Mouse (Mus musculus): ENCODE measurements at regions not wholly inside any gene's neighbourhood (a gene's known extent, or its start where the extent isn't known, plus 50 kb on each side); places are given as distances from the start of the nearest gene placed in this dataset.
A peak's percentile ranks its signal among the peaks of the same experiment; 100 is the strongest.

DNA sequence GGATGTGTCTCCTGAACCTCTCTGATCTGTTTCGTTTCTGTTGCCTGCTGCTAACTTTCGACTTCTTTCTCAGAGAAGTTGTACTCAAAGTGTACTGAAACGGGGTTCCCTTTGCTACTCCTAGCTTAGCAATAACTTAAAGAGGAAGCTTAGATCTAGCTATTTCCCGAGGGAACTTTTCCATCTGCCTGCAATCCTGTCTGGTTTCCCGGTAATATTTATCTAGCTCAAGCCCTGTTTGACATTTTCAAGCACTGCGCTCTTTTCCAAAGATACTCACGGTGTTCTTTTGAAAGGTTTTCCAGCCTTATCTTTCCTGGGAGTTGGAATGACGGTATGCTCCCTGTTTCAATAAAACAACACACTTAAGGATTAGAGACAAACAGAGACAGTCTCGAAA lies 122.1 kb downstream of the Alg10b start:
- peaks cover 3% of the 10 kb centered on the region; the same call in 1 of the 2 replicates for H3K4me1 ChIP-seq (ENCODE audit: control insufficient read depth, insufficient read depth, low read length)
- peak overlapping the region; percentile 37 for H3K4me2 ChIP-seq
- H3K27me3 ChIP-seq (ENCODE audit: control insufficient read depth, insufficient read depth, low read length) = no peaks in the 10 kb centered on the region
- WGBS (ENCODE audit: insufficient replicate concordance) = 19% methylated on average over 9 of the region's 9 CpGs
- no peak for ATAC-seq (replicated peaks; ENCODE audit: insufficient number of reproducible peaks, low FRiP score, low TSS enrichment)
- H3K36me3 ChIP-seq (ENCODE audit: control insufficient read depth, insufficient read depth, low read length) = no peaks in the 10 kb centered on the region
- no peak overlapping the region for H3K9ac ChIP-seq (ENCODE audit: low read depth, low read length)
- no peaks in the 10 kb centered on the region for H3K9me3 ChIP-seq (replicated peaks; ENCODE audit: control insufficient read depth, low read length)
- no peak overlapping the region for H3K4me3 ChIP-seq (ENCODE audit: low read depth, low read length)
- no peak overlapping the region for H3K27ac ChIP-seq (ENCODE audit: low read depth, low read length)

DNA sequence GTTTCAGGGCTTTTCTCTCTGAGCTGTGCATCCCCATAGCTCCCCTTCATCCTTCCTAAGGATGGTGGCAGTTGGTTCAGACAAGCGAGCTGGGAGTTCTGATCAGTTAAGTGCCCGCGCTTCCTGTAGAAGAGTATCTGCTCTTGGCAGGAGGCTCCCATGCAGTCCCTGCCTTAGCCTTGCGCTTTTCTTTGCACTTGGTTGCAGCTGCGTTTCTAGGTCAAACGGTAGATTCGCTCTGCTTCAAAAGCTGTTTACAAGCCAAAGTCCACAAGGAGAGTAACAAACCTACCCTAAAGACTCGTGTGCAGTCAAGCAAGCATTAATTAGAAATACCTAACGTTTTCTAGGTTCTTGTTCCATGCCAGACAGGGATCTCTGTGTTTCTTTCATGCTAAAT lies 122.6 kb downstream of the Alg10b start:
- WGBS (ENCODE audit: insufficient replicate concordance) = 68% methylated on average over 9 of the region's 9 CpGs
- H3K27ac ChIP-seq (ENCODE audit: low read depth, low read length) = no peak overlapping the region
- ATAC-seq (replicated peaks; ENCODE audit: insufficient number of reproducible peaks, low FRiP score, low TSS enrichment) = no peak
- H3K36me3 ChIP-seq (ENCODE audit: control insufficient read depth, insufficient read depth, low read length) = no peaks in the 10 kb centered on the region
- peak overlapping the region; percentile 37 for H3K4me2 ChIP-seq
- H3K4me1 ChIP-seq (ENCODE audit: control insufficient read depth, insufficient read depth, low read length) = peaks cover 3% of the 10 kb centered on the region; the same call in 1 of the 2 replicates
- no peaks in the 10 kb centered on the region for H3K9me3 ChIP-seq (replicated peaks; ENCODE audit: control insufficient read depth, low read length)
- no peaks in the 10 kb centered on the region for H3K27me3 ChIP-seq (ENCODE audit: control insufficient read depth, insufficient read depth, low read length)
- H3K9ac ChIP-seq (ENCODE audit: low read depth, low read length) = no peak overlapping the region
- H3K4me3 ChIP-seq (ENCODE audit: low read depth, low read length) = no peak overlapping the region

DNA sequence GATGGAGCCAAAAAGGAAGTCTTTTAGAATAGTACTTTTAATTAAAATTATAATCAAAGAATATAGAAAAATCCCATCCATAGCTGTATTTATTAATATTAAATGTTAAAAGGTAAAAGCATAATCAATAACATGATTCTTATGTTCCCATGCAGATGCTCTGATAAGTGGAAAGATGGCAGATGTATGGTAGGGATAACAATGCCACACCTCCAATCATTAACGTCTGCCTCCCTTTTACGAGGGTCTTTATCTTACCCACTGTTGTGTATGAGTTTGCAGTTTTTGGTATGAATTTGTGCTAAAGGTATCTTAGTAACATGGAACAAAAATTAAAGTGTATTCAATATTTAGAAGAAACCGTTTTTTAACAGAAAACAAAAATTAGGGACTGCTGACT lies 127.8 kb downstream of the Alg10b start:
- H3K4me1 ChIP-seq (ENCODE audit: control insufficient read depth, insufficient read depth, low read length) = peaks cover under 1% of the 10 kb centered on the region; the same call in 1 of the 2 replicates
- no peak overlapping the region for H3K9ac ChIP-seq (ENCODE audit: low read depth, low read length)
- no peak overlapping the region for H3K27ac ChIP-seq (ENCODE audit: low read depth, low read length)
- ATAC-seq (replicated peaks; ENCODE audit: insufficient number of reproducible peaks, low FRiP score, low TSS enrichment) = no peak
- no peaks in the 10 kb centered on the region for H3K27me3 ChIP-seq (ENCODE audit: control insufficient read depth, insufficient read depth, low read length)
- WGBS (ENCODE audit: insufficient replicate concordance) = 81% methylated on average over 3 of the region's 3 CpGs
- no peaks in the 10 kb centered on the region for H3K36me3 ChIP-seq (ENCODE audit: control insufficient read depth, insufficient read depth, low read length)
- H3K9me3 ChIP-seq (replicated peaks; ENCODE audit: control insufficient read depth, low read length) = no peaks in the 10 kb centered on the region
- H3K4me3 ChIP-seq (ENCODE audit: low read depth, low read length) = no peak overlapping the region
- H3K4me2 ChIP-seq = no peak overlapping the region

DNA sequence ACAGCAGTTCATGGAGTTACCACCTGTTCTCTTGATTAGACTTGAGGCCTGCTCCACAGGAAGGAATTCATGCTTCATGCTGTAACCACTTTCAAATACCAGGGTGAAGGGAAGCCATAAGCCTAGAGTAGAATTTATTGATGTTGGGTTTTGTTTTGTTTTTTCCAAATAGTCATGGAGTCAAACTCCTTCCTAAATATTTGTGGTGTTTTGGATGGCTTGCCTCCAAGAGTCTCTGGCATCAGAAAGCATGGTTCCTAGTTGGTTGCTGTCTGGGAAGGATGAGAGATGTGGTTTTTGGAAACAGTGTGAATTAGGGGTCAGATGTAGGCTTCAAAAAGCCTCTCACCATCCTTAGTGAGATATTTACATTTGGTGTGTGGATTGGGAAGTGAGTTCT lies 141.5 kb downstream of the Alg10b start:
- ATAC-seq (replicated peaks; ENCODE audit: insufficient number of reproducible peaks, low FRiP score, low TSS enrichment) = no peak
- Histone ChIP-seq H3K4me3 (ENCODE audit: low read depth, low read length) (no peak overlapping the region), H3K36me3 (ENCODE audit: control insufficient read depth, insufficient read depth, low read length) (no peaks in the 10 kb centered on the region), H3K27ac (ENCODE audit: low read depth, low read length) (no peak overlapping the region), H3K27me3 (ENCODE audit: control insufficient read depth, insufficient read depth, low read length) (no peaks in the 10 kb centered on the region), H3K9ac (ENCODE audit: low read depth, low read length) (no peak overlapping the region), H3K4me1 (ENCODE audit: control insufficient read depth, insufficient read depth, low read length) (no peaks in the 10 kb centered on the region), H3K4me2 (no peak overlapping the region), H3K9me3 (replicated peaks; ENCODE audit: control insufficient read depth, low read length) (no peaks in the 10 kb centered on the region)

DNA sequence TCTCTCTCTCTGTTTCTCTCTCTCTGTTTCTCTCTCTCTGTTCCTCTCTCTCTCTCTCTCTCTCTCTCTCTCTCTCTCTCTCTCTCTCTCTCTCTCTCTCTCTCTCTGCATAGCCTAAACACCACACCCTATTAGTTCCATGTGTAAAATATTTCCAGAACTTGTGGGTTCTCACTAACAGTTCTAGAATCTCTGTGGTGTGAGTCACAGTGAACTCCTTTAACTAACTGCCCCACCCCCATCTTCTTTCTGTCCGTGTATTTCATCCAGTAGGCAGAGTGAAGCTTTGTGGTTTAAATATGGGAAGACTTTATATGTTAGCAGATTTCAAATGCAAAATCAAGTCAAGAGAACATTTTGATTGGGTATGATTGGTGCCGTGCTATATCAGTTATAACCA lies 153.8 kb downstream of the Alg10b start:
- Histone ChIP-seq H3K27ac (ENCODE audit: low read depth, low read length) (no peak overlapping the region), H3K9ac (ENCODE audit: low read depth, low read length) (no peak overlapping the region), H3K9me3 (replicated peaks; ENCODE audit: control insufficient read depth, low read length) (no peaks in the 10 kb centered on the region), H3K36me3 (ENCODE audit: control insufficient read depth, insufficient read depth, low read length) (no peaks in the 10 kb centered on the region), H3K4me1 (ENCODE audit: control insufficient read depth, insufficient read depth, low read length) (no peaks in the 10 kb centered on the region), H3K4me2 (no peak overlapping the region), H3K4me3 (ENCODE audit: low read depth, low read length) (no peak overlapping the region), H3K27me3 (ENCODE audit: control insufficient read depth, insufficient read depth, low read length) (no peaks in the 10 kb centered on the region)
- no peak for ATAC-seq (replicated peaks; ENCODE audit: insufficient number of reproducible peaks, low FRiP score, low TSS enrichment)
- WGBS (ENCODE audit: insufficient replicate concordance) = 82% methylated on average over 2 of the region's 2 CpGs

DNA sequence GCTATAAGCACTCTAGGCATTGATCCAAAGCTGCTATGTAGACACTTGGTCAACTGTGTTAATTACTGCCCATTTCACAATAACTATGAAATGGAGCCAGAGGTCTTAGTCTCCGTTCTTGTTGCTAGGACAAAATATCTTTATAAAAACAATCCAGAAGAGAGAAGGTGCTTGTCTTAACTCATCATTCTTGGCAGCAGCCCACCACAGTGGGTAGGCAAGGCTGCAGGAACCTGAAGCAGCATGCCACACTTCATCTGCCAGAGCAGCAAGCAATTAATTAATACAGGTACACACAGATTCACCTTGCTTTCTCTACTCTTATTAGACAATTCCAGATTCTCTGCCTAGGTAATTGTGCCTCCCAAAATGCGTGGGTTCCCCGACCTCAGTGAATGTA lies 172.8 kb downstream of the Alg10b start:
- no peak for ATAC-seq (replicated peaks; ENCODE audit: insufficient number of reproducible peaks, low FRiP score, low TSS enrichment)
- Histone ChIP-seq H3K36me3 (ENCODE audit: control insufficient read depth, insufficient read depth, low read length) (no peaks in the 10 kb centered on the region), H3K9me3 (replicated peaks; ENCODE audit: control insufficient read depth, low read length) (no peaks in the 10 kb centered on the region), H3K27me3 (ENCODE audit: control insufficient read depth, insufficient read depth, low read length) (no peaks in the 10 kb centered on the region), H3K27ac (ENCODE audit: low read depth, low read length) (no peak overlapping the region), H3K4me1 (ENCODE audit: control insufficient read depth, insufficient read depth, low read length) (no peaks in the 10 kb centered on the region), H3K4me3 (ENCODE audit: low read depth, low read length) (no peak overlapping the region), H3K4me2 (no peak overlapping the region), H3K9ac (ENCODE audit: low read depth, low read length) (no peak overlapping the region)
- 76% methylated on average over 3 of the region's 3 CpGs for WGBS (ENCODE audit: insufficient replicate concordance)

DNA sequence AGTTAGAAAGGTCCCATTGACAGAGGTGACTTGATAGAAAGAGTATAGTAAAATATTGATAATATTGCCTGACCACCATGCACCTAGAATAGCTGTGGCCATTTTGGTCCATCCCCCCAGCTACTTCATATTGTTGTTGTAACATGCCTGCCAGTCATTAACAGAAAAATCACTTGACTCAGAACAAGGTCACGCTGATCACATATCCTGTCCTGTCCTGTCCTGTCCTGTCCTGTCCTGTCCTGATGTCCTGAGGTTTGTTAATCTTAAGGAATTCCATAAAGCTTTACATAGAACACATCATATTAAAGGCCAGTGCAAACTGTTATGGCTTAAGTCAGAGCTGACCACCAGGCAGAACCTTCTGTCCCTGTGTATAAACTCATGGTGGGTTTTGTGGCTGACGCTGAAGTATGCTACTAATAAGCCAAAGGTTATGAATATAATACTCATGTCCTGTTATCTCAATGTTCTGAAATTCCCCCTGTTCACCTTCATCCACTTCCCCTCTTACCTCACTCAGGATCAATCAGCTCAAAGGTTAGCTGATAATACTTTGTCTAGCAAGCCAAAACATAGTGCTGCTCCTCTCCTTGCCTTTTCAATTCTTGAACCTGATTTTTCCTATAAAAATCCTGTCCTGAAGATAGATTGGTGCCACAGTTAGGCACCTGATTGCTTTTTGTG lies 173.7 kb downstream of the Alg10b start:
- ATAC-seq (replicated peaks; ENCODE audit: insufficient number of reproducible peaks, low FRiP score, low TSS enrichment) = no peak

DNA sequence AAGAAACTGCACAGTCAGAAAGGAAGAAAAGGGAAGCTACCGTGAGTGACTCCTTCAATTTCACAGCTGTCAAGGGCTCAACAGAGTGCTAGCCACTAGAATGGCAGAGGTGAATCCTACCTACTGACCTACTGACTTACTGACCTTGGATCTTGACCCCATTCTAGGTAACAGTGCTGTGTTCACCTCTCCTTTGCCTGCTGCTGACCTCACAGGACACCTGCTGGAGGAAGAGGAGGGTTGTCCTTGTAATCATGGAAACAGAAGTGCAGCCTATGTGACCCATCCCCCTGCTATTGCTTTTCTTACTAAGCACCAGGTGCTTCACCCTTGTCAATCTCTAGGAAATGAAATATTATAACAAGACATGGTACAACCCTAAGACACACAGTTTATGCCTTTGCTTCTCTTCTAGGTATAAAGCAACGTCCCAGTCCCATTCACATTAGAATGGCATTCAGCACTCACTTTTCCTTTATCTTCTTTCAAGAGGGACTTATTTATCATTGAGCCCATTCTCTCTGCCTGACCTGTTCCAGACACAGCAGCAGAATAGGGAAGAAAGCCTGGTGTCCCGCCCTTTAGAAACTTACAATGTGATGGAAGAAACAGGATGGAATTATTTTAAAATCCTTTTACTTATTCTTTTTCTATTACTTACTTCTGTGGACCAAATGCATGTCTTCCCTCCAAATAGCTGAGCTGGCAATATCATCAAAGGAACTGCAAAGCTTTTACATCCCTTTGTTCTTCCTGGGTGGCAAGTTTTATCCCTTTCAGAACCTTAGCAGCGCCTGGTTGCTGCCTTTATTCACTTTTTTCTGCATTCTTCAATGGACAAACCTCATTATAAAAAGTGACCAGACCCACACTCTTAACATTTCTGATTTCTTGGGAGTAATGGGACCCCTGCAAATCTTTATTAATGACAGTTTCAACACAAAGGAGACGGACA lies 176.5 kb downstream of the Alg10b start:
- Histone ChIP-seq H3K4me1 (ENCODE audit: control insufficient read depth, insufficient read depth, low read length) (no peaks in the 10 kb centered on the region), H3K27me3 (ENCODE audit: control insufficient read depth, insufficient read depth, low read length) (no peaks in the 10 kb centered on the region)
- WGBS (ENCODE audit: insufficient replicate concordance) = 54% methylated on average over 5 of the region's 5 CpGs

More for the DNA sequence above, 173.7 kb downstream of the Alg10b start:
- 87% methylated on average over 2 of the region's 2 CpGs for WGBS (ENCODE audit: insufficient replicate concordance)
- H3K4me3 ChIP-seq (ENCODE audit: low read depth, low read length) = no peak overlapping the region
- H3K9me3 ChIP-seq (replicated peaks; ENCODE audit: control insufficient read depth, low read length) = no peaks in the 10 kb centered on the region
- H3K4me2 ChIP-seq = no peak overlapping the region
- no peak overlapping the region for H3K9ac ChIP-seq (ENCODE audit: low read depth, low read length)
- H3K4me1 ChIP-seq (ENCODE audit: control insufficient read depth, insufficient read depth, low read length) = no peaks in the 10 kb centered on the region
- H3K27ac ChIP-seq (ENCODE audit: low read depth, low read length) = no peak overlapping the region
- no peaks in the 10 kb centered on the region for H3K27me3 ChIP-seq (ENCODE audit: control insufficient read depth, insufficient read depth, low read length)
- H3K36me3 ChIP-seq (ENCODE audit: control insufficient read depth, insufficient read depth, low read length) = no peaks in the 10 kb centered on the region

More for the DNA sequence above, 176.5 kb downstream of the Alg10b start:
- Histone ChIP-seq H3K4me3 (ENCODE audit: low read depth, low read length) (no peak overlapping the region), H3K9ac (ENCODE audit: low read depth, low read length) (no peak overlapping the region), H3K27ac (ENCODE audit: low read depth, low read length) (no peak overlapping the region), H3K36me3 (ENCODE audit: control insufficient read depth, insufficient read depth, low read length) (no peaks in the 10 kb centered on the region), H3K9me3 (replicated peaks; ENCODE audit: control insufficient read depth, low read length) (no peaks in the 10 kb centered on the region), H3K4me2 (no peak overlapping the region)
- ATAC-seq (replicated peaks; ENCODE audit: insufficient number of reproducible peaks, low FRiP score, low TSS enrichment) = no peak

All from heart, embryonic 11.5 days (tissue).